ENCODE assay signal across 9 mouse cellular contexts in the genomic region with DNA sequence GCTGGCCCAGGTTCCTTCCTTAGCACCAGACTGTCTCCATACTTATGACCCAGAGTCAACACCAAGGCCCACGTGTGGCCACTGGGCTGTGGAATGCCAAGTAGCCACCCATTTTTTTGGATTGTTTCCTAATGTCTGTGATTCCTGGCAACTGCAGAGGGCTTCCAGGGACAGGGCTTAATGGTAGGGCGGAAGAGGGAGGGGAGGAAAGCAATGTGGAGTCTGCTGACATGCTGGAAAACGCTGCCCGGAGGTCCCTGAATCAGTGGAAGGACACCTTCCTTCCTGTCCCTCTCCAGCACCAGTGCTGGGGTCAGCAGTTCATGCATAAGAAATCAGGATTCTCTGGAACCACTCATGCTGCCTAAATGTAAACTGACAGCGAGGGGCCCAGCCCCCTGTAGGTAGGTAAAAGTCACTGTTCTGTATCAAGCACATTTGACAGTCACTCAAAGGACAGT.
A peak's percentile ranks its signal among the peaks of the same experiment; 100 is the strongest.
DNase-seq lines count a peak whose midpoint lies in the region; ATAC-seq lines count a peak whose summit lies in the region.
"Had no signal": no experiment of that assay in that cellular context is flagged by ENCODE, and none has a peak within 500 bp of the region (broad histone marks: within the 10 kb centered on the region; RNA-seq: fewer than 3 reads in every experiment).

No protein-coding gene starts in this region.

- peak; percentile 19 for DNase-seq in neural tube, embryonic 10.5 days (ENCODE audit: extremely low spot score, low spot score)
- peak; percentile 37 to 58 for DNase-seq in kidney, postnatal 4 days
- DNase-seq in T-cell, adult 2 months (ENCODE audit: low spot score) = no peak
- no peak for DNase-seq in right cerebral cortex, postnatal 25 days
- no peak for DNase-seq in right cerebral cortex, adult 18-20 months
- no peak for DNase-seq in urinary bladder, postnatal 25 days (ENCODE audit: low spot score)

- ATAC-seq in neural tube, embryonic 15.5 days (ENCODE audit: low FRiP score) = no peak
- ATAC-seq in heart, embryonic 15.5 days (replicated peaks; ENCODE audit: insufficient number of reproducible peaks, insufficient read depth, low FRiP score, low read depth) = peak; percentile 71

- H3K27me3 ChIP-seq in neural tube, embryonic 15.5 days (replicated peaks) = no peaks in the 10 kb centered on the region
- H3K27me3 ChIP-seq in heart, embryonic 15.5 days = no peaks in the 10 kb centered on the region
- H3K27me3 ChIP-seq: limb, embryonic 13.5 days had no signal

- WGBS in neural tube, embryonic 15.5 days = 69% methylated on average over 5 of the region's 5 CpGs
- 24% methylated on average over 5 of the region's 5 CpGs for WGBS in heart, embryonic 15.5 days

- H3K36me3 ChIP-seq in neural tube, embryonic 15.5 days = no peaks in the 10 kb centered on the region
- no peaks in the 10 kb centered on the region for H3K36me3 ChIP-seq in heart, embryonic 15.5 days
- H3K36me3 ChIP-seq: limb, embryonic 13.5 days had no signal

- no peak overlapping the region for H3K4me2 ChIP-seq in neural tube, embryonic 15.5 days
- no peak overlapping the region for H3K4me2 ChIP-seq in heart, embryonic 15.5 days
- H3K4me2 ChIP-seq: limb, embryonic 13.5 days had no signal

- no peak overlapping the region for H3K9ac ChIP-seq in neural tube, embryonic 15.5 days (replicated peaks)
- no peak overlapping the region for H3K9ac ChIP-seq in heart, embryonic 15.5 days
- H3K9ac ChIP-seq: limb, embryonic 13.5 days had no signal

- H3K4me1 ChIP-seq in neural tube, embryonic 15.5 days = no peaks in the 10 kb centered on the region
- H3K4me1 ChIP-seq in heart, embryonic 15.5 days (replicated peaks) = peaks cover 6% of the 10 kb centered on the region; the same call in 1 of the 2 replicates

- no peak overlapping the region for H3K27ac ChIP-seq in neural tube, embryonic 15.5 days (replicated peaks)
- H3K27ac ChIP-seq in heart, embryonic 15.5 days = peak overlapping the region; percentile 5
- H3K27ac ChIP-seq: limb, embryonic 13.5 days had no signal

- H3K9me3 ChIP-seq in neural tube, embryonic 15.5 days (replicated peaks) = no peaks in the 10 kb centered on the region
- H3K9me3 ChIP-seq in heart, embryonic 15.5 days (replicated peaks) = no peaks in the 10 kb centered on the region
- H3K9me3 ChIP-seq: limb, embryonic 13.5 days had no signal

- H3K4me3 ChIP-seq in neural tube, embryonic 15.5 days (replicated peaks) = no peak overlapping the region
- no peak overlapping the region for H3K4me3 ChIP-seq in heart, embryonic 15.5 days
- H3K4me3 ChIP-seq: limb, embryonic 13.5 days had no signal

Comparison
In these comparisons a context has a peak if more than half of its experiments do, and no peak if none do; other contexts are left out.
1. DNase-seq: peak in neural tube, embryonic 10.5 days (single experiment) and kidney, postnatal 4 days (2 of 2); none in T-cell, adult 2 months (single experiment), right cerebral cortex, postnatal 25 days (single experiment), right cerebral cortex, adult 18-20 months (single experiment) and urinary bladder, postnatal 25 days (single experiment).